Mouse (Mus musculus) thymus, postnatal 14 days (tissue): ENCODE measurements around the gene Olfr815.
"Not testable (repeated sequence)": the region's sequence is repeated elsewhere in the genome, so short reads cannot be mapped to it uniquely, and the experiment has no call there.

ENCODE experiments used
- DNase-seq: peaks from one replicate; pipeline ENCODE4 v3.0.0; 2021

The Olfr815 gene

GRCm38 (mm10) chr10:129905767-129906166, at the start of gene Olfr815:
Olfr815 (minus strand) TSS chr10:129905867.
- not testable (repeated sequence) for DNase-seq

DNA sequence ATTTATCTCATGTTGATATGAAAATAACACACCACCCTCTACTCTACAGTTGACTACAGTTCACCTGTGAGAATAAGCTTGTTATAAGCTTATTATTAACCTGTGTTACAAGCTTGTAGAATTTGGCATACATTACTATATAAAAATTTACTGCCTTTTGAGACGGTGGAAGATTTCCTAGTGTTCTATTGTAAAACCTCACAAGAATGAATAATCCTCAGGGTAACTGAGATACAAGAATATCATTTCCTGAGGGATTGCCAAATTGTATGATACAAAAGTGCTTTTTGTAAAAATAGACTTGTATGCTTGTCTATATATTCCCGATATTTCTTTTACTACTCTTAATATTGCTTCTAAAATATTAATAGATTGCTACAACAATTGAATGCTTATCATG, 43.3 kb upstream of the Olfr815 start, which contains the start of gene Olfr818:
Gene Olfr818 (minus strand): TSS at position 101 of the 400 bp plus-strand sequence.
- DNase-seq, result no peak

DNA sequence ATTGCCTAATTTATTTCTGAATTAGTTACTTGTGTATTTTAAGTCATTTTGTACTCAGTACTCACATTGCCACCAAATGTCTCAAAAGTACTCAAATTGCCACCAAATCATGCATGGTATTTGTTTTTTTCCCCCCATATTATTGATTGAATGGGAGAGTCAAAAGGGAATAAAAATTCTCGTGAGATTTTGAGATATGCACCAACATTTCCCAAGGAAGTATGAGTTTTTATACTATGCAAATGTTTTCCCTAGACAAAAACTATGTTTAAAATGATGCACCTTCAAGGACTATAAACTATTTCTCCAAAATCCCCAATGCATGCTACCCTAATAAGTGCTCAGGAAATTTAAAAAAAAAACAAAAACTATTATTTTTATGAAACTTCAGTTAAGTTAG, 9.8 kb upstream of the Olfr815 start, which contains the start of gene Olfr816:
Gene Olfr816 (minus strand): TSS at position 101 of the 400 bp plus-strand sequence.
- no peak for DNase-seq

DNA sequence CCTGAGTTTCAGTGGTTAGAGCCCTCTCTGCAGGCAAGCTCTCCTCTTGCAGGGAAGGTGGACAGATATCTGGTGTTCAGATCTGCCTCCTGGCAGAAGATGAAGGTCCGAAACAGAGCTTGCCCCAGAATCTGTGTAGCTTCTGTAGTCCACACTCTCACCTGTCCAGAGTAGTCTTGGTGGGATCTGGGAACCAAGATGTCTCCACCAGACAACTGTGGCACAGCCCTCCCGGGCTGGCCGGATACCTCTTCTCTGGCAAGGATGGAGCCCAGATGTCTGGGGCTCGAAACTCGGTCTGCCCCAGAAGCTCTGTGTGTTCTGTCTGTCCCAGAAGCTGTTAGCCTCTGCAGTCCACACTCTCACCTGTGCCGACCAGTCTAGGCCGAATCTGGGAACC, 19.7 kb downstream of the Olfr815 start:
- DNase-seq, result no peak

- DNase-seq, result not testable (repeated sequence)
Measured at GRCm38 (mm10) chr10:129885496-129885895, 20.2 kb downstream of the Olfr815 start.

DNA sequence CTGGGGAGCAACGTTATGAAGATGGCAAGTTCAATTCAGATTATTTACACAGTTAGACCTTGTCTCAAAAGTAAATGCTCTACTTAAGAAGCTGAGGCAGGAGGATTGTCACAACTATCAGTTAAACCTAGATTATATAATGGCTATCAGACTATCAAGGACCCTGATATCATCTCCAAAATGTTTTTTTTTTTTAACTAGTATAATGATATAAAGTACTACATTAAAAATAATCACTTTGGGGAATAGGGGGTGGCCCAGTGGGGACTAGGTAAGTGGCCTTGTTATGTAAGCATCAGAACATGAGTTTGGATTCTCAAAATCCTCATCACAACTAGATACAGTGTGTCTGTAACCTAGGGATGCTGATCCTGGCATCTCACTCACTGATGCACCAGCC, 25.9 kb downstream of the Olfr815 start, which contains the start of gene Olfr814:
Gene Olfr814 (minus strand): TSS at position 101 of the 400 bp plus-strand sequence.
- not testable (repeated sequence) for DNase-seq

DNA sequence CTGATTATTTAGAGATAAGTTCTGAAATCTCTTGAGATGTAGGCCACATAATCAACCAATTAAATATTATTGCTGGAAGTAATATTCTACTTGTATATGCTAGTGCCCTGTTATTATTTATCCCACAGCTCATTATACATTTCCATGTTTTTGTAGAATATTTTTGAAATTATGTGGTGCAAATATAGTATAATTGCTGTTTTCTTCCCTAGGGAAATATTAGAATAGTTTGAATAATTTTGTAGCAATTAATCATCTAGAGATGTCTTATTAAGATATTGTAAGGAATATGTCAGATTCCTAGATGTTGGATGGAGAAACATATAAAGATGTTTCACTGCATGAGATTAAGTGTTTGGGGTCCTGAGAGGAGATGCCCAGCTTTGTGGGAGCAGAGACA, 50.6 kb downstream of the Olfr815 start, which contains the start of gene Olfr813:
Gene Olfr813 (plus strand): TSS at position 301 of the 400 bp plus-strand sequence.
- DNase-seq, result no peak
